Mouse (Mus musculus): ENCODE data around the gene Sec16a. TPM values are rescaled to one million over a fixed set of nuclear protein-coding genes. Genes with fewer than 3 reads are reported as not detected.

Sec16a gene
- 10 to 100 TPM; 52.2 to 69.1 TPM for total RNA-seq (2021)
- long read RNA-seq, experiment 1, full-length matches to known transcripts: 2 of 9 reads
- long read RNA-seq, experiment 1, partial matches to known transcripts: 2 of 9 reads
- long read RNA-seq, experiment 1, other reads (novel, unspliced or antisense): 5 of 9 reads
- long read RNA-seq, experiment 2, partial matches to known transcripts: 21 of 23 reads
- long read RNA-seq, experiment 2, other reads (novel, unspliced or antisense): 2 of 23 reads

DNA sequence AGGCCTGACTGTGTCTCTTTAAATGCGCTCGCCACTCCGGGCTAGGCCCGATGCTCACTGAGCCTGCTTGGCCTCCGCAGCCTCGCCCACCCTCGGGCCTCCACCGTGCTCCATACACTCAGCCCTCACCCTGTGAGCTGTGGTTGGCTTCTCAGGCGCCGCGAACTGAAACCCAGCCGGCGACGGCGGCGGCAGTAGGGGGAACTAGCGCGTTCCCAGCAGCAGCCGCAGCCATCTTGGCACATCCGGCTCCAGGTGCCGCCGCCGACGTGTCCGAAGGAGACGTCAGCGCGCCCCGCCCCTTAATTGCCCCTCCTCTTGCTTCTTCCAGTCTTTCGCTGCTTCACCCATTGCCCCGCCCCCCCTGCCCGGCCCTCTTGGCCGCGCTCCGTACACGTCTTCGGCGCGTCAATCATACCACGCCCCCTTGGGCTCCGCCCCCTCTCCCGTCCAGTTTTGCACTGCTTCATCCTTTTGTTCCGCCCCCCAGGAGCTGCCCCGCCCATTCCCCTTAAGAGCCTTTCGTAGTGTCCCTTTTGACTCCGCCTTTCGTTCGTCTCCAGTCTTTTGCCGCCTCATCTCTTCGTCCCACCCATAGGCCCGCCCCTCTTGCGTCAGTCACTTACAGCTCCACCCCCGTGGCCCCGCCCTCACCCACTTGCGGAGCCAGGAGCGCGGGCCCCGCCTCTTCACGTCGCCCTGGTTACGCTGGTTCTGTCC lies at the start of gene Sec16a:
Gene Sec16a, minus strand, starts transcription at position 271 of the 720 bp plus-strand sequence.
- peak; percentile 98 to 99 for DNase-seq (ENCODE audit: low spot score in 2 of 2)

GRCm38 (mm10) chr2:26494396-26494795 lies 49.4 kb upstream of the Sec16a start:
- DNase-seq (ENCODE audit: low spot score in 2 of 2): no peak

DNA sequence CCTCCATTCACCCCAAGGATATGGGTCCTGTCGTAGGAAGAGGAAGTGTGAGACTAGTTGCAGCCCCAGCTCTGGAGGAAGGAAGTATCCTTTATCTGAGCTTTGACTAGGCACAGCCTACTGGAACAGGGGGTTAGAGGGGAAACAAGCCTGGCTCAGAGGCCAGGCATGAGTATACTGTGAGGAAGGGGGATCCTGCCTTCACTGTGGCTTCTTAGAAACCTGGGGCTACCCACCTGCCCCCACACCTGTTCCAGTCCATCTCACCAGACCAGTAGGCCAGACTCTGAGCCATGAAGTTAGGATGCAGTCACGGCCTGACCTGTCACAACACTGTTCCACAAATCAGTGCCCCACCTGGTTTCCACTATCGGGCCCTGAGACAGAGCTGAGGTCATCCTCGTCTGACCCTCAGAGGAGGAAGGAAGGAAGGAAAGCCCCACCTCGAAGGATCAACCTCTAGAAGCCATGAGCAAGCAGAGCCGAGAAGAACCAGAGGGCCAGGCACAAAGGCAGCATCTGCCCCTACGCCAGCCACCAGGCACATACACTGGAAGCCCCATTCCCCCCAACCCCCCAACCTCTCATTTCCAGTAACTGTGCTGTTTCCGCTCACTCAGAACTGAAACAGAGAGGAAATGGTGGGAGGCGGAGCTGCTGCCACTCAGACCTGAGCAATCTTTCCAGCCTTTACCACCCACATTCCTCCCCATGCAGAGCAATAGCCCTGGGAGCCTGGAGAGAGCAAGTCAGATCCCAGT lies 48.2 kb upstream of the Sec16a start:
- DNase-seq (ENCODE audit: low spot score in 2 of 2): no peak

DNA sequence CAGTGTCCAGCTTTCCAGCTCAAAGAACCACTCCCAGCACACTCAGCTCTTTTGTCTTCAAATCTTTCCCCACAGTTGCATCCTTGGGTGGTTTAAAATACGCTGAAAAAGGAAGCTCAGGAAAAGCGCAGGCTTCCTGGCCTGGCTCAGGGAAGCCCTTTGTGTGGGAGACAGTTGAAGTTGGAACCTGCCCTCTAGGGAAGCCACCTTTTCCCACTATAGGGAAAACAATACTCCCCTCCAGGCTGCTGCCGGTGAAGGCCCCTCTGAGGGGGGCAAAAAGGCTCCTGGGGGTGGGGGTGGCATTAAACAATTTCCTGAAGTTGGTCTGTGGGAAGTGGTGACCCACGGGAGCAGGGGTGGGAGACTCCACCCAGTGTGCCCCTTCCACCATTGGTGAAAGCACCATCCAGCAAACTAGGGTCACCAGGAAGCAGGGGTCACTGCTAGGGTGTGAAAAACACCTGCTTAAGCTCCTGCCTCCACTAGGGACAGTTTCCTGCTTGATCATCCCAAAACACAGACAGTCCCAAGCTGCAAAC lies 45.8 kb upstream of the Sec16a start:
- no peak for DNase-seq (ENCODE audit: low spot score in 2 of 2)

GRCm38 (mm10) chr2:26488535-26489135 lies 43.6 kb upstream of the Sec16a start:
- no peak for DNase-seq (ENCODE audit: low spot score in 2 of 2)

DNA sequence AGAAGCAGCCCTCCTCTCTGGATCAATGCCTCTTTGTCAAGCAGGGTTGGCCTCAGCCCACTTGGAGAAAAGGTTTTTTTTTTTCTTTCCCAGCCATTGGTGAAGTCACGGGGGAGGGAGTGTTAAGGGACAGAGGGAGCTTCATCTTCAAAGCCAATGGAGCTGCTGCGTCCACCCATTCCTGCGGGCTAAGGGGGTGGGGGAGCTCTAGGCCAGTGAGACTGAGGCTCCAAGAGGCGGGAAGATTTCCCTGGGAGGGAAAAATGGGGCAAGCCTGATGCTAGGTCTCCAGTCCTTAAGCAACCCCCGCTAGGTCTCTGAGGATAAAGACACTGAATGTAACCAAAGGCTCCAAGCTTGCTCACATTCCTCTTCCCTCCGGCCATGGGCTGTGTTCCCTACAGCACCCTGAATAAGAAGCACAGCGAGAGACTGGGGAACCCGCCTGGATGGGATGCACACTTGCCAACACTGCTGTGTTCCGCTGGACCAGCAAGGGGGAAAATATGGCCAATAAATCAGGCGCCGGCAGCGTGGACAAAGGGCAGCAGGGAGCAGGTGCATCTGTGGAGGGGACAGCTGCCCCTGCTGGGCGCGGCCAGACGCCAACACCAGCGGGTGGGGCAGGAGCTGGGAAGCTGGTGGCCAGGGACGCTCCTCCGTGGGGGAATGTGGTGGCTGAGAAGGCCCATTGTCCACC lies 42.5 kb upstream of the Sec16a start:
- DNase-seq (ENCODE audit: low spot score in 2 of 2): no peak

GRCm38 (mm10) chr2:26486835-26487321 lies 41.9 kb upstream of the Sec16a start:
- no peak for DNase-seq (ENCODE audit: low spot score in 2 of 2)

- DNase-seq (ENCODE audit: low spot score in 2 of 2): no peak
These were observed 41.3 kb upstream of the Sec16a start for GRCm38 (mm10) chr2:26486264-26486810.

DNA sequence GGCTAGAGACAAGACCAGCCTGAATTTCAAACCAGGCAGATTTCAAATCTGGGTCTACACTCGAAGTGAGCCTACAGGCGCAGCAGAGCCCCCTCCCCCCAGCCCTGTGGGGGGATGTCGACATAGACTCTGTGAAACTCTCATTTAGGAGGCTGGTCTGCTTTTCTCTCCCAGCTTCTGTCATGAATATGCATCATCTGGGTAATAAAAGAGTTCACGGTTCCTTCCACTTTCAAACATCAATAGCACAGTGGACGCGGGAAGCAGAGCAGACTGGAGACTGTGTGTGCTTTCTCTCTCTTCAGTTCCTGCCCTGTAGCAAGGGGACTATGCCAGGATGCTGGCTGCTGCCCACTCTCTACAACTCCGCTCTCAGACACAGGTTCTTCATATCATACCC lies 40.7 kb upstream of the Sec16a start:
- no peak for DNase-seq (ENCODE audit: low spot score in 2 of 2)

DNA sequence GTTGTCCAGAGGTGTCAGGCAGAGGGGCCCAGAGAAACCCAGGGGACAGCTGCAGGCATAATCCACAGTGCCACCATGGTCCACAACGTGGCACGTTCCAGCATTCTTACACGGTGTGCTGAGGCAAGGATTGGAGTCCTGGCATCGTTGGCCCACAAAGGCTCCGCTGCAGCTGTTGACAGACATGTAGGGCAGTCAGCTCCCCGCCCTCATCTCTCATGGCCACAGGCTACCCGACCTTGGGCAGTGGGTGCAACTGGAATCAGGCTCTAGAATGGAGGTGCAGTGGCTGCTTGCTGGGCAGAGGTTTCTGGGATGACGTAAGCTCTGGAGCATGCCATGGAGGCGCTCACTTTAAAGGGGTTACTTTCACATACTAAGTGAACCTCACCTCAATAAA lies 40.3 kb upstream of the Sec16a start:
- peak in 1 of 2 experiments; percentile 44 for DNase-seq (ENCODE audit: low spot score in 2 of 2)

GRCm38 (mm10) chr2:26484169-26484568 lies 39.2 kb upstream of the Sec16a start:
- DNase-seq (ENCODE audit: low spot score in 2 of 2): no peak

DNA sequence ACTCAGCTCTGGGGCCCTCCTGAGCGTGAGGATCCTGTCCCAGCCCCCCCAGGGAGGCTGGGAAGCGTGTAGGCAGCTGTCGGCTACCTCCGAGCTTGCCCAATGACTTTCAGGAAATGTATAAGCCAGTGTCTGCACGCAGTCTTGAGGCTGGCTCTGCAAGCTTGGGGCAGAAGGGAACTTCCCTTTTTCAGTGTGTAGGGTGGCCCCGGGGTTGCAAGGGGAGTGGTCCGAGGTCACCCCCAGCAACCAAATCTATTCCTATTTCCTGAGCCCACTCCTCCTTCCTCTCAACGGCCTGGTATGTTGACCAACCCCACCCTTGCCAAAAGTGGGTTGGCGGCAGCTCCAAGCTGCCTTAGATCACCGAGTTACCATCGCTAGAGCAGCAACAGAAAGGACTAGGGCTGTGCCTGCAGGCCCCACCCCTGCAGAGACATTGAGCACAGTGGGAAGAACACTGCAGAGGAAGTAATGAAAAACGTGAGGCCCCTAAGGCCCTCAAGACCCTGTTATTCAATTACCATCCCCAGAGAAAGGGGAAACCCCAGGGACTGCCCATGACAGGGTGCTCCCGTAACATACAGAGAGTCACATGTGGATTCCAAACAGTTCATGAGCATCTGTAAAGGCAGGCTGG lies 38.3 kb upstream of the Sec16a start:
- DNase-seq (ENCODE audit: low spot score in 2 of 2): no peak

DNA sequence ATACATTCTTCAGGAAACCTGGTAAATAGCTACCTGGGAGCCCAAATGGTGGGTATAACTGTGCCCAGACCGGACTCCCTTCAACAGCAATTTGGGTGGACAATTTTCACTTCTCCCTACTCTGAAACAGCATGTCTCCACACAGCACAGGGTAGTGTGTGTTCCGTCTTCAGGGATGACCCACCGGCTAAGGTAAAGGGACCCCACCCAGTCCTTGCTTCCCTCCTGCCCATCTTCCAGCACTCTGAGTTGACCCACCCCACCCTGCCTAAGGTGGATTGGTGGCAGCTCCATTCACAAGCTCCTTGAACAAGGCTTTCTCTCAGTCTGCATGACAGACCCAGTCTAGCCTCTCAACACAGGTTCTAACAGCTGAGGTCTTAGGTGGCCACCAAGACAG lies 37.8 kb upstream of the Sec16a start:
- DNase-seq (ENCODE audit: low spot score in 2 of 2): no peak

GRCm38 (mm10) chr2:26481724-26482495 lies 36.9 kb upstream of the Sec16a start:
- DNase-seq (ENCODE audit: low spot score in 2 of 2): no peak

GRCm38 (mm10) chr2:26480911-26481310 lies 35.9 kb upstream of the Sec16a start:
- DNase-seq (ENCODE audit: low spot score in 2 of 2): no peak

DNA sequence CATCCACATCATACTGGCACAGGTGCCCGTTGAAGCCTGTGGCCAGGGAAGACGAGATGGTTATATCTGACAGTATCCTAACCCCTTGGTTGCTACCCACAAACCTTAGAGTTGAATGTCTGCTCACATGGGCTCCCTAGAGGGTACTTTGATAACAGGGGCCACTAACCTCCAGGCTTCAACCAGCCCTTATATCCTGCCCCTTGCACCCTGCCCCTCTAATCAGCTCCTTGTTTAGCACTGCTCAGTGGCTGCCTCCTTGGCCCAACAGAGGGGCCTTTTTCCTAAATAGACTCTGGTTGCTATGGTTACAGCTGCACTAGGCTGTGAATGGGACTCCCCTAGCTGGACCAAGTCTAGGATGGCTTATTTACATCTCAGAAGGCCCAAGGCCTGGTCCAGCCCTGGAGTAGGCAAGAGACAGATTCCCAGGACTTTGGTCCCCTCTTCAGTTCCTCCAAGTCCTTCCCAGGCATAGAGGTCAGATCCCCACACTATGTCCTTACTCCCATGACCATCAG lies 33.7 kb upstream of the Sec16a start:
- no peak for DNase-seq (ENCODE audit: low spot score in 2 of 2)

GRCm38 (mm10) chr2:26477911-26478310 lies 32.9 kb upstream of the Sec16a start:
- no peak for DNase-seq (ENCODE audit: low spot score in 2 of 2)

DNA sequence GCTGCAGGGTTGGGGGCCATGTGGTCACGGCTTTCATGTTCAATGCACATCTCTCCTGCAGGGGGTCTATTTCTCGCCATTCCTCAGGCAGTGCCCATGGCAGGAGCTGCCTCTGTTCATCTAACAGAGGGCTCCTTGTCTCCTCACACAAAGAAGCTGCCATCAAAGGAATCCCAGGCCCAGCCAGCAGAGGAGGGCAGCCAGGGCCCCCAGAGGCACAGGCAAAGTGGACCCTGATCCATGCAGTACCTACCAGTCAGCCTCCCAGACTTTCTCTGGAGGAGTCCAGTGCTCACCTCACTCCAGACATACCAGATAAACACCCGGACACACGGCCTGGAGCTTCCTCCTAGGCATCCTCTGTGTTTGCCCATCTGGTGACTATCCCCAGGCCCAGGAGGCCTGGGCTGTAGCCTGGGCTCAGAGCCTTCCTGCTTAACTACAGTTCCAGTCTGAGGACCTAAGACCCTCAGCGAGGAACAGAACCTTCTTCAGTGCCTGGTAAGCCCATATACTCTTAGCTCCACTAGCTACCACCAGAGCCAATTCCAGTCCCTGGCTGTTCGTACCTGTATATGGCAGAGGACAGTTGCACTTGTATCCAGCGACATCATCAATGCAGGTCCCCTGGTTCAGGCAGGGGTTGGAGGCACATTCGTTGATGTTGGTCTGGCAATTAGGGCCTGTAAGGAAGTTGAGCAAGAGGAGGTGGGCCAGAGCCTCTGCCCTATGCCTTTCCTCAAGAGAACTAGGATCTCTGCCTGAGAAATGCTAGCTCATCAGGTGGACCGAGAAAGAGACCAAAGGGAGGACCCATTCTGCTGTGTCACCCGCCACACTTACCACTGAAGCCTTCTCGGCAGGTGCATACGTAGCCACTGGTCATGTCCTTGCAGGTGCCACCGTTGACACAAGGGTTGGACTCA lies 30.8 kb upstream of the Sec16a start:
- no peak for DNase-seq (ENCODE audit: low spot score in 2 of 2)
